Mouse (Mus musculus) forebrain, embryonic 11.5 days (tissue): ENCODE data around the gene Ezr. TPM values are rescaled to one million over a fixed set of nuclear protein-coding genes. Genes with fewer than 3 reads are reported as not detected.
A peak's percentile ranks its signal among the peaks of the same experiment; 100 is the strongest.
"Not testable (repeated sequence)": the region's sequence is repeated elsewhere in the genome, so short reads cannot be mapped to it uniquely, and the experiment has no call there.

Experiments
- ATAC-seq: fragments of 200-750 bp; cut with Nextera tagmentation; replicated peaks from 2 replicates; pipeline ENCODE4 v1.8.0; 2017; ENCODE audit warnings: moderate TSS enrichment; ENCODE audit not compliant: low FRiP score
- DNase-seq: peaks from one replicate; pipeline ENCODE4 v3.0.0-alpha.2; 2017; ENCODE audit warnings: low spot score
- H3K27ac ChIP-seq: fragments of 300-500 bp; sonication (generic); 2 replicates; pipeline ENCODE4 v1.5.1; 2014; ENCODE audit warnings: low read depth, low read length
- H3K27me3 ChIP-seq: fragments of 300-500 bp; sonication (generic); 2 replicates; pipeline ENCODE4 v1.6.1; 2014; ENCODE audit warnings: mild to moderate bottlenecking, low read length, mixed read lengths; ENCODE audit not compliant: control insufficient read depth, insufficient read depth
- H3K36me3 ChIP-seq: fragments of 300-500 bp; sonication (generic); 2 replicates; pipeline ENCODE4 v1.6.1; 2014; ENCODE audit warnings: mild to moderate bottlenecking, low read length, moderate library complexity, mixed read lengths; ENCODE audit not compliant: control insufficient read depth, insufficient read depth
- H3K4me1 ChIP-seq: fragments of 300-500 bp; sonication (generic); replicated peaks from 2 replicates; pipeline ENCODE4 v1.6.1; 2014; ENCODE audit warnings: low read length, mixed read lengths; ENCODE audit not compliant: control insufficient read depth, insufficient read depth
- H3K4me2 ChIP-seq: fragments of 300-500 bp; sonication (generic); 2 replicates; pipeline ENCODE4 v1.6.1; 2014; ENCODE audit warnings: low read depth, mild to moderate bottlenecking, low read length, moderate library complexity, mixed read lengths; ENCODE audit not compliant: severe bottlenecking
- H3K4me3 ChIP-seq: fragments of 300-500 bp; sonication (generic); 2 replicates; pipeline ENCODE4 v1.5.1; 2014; ENCODE audit warnings: low read depth, low read length
- H3K9ac ChIP-seq: fragments of 300-500 bp; sonication (generic); 2 replicates; pipeline ENCODE4 v1.6.1; 2014; ENCODE audit warnings: low read length
- H3K9me3 ChIP-seq: fragments of 300-500 bp; sonication (generic); 2 replicates; pipeline ENCODE4 v1.6.1; 2016; ENCODE audit warnings: low read length, mixed read lengths; ENCODE audit not compliant: control insufficient read depth
- WGBS: fragments of 180-500 bp; shearing (Covaris S2); extraction: QIAGEN DNeasy Blood & Tissue Kit; methylation state at CpG from one replicate; pipeline ENCODE4 v1.1.7; 2014; 5-methylcytosine and 5-hydroxymethylcytosine counted together
- polyA plus RNA-seq: library from polyadenylated mRNA; unstranded; fragments of >200 nt; fragmentation: Nextera tagmentation; extraction: Ambion mirVana; gene quantifications from 2 replicates; pipeline ENCODE4 v1.2.1, GENCODE M21; 2014

Gene Ezr
- polyA plus RNA-seq, 1 experiment from 2014 or later = 122 TPM

DNA sequence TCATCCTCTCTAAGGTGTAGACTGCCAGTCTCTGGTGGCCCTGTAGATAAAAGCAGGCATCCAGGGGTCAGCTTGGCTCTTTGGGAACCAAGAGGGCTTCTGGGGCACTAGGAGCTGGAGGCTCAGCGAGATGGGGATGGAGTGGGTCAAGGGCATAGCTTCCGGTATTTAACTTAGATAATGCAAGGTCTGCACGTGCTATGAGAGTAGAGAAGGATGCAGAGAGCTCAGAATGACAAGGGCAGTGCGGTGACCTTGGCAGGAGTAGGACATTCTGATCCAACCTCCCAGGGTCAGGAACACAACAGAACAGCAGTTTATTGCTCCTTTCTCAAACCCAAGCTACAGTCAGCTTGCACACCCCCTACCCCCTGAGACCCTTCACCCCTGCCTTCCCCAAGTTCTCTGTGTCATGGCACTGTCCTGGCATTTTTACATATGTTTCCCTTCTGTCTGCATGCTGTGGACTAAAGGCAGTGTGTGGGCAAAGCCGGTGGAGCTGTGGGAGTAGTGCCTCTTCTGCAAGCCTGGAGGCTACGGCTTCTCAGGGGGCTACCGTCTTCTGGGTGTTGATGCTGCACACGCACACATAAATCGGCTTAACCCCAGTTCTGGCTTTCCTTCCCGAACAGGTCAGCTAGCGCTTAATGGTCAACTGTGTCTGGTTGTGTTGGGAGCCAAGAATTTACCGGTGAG, 47.7 kb downstream of the Ezr start:
- 95% methylated on average over 12 of the region's 12 CpGs for WGBS
- no peak overlapping the region for H3K27ac ChIP-seq

DNA sequence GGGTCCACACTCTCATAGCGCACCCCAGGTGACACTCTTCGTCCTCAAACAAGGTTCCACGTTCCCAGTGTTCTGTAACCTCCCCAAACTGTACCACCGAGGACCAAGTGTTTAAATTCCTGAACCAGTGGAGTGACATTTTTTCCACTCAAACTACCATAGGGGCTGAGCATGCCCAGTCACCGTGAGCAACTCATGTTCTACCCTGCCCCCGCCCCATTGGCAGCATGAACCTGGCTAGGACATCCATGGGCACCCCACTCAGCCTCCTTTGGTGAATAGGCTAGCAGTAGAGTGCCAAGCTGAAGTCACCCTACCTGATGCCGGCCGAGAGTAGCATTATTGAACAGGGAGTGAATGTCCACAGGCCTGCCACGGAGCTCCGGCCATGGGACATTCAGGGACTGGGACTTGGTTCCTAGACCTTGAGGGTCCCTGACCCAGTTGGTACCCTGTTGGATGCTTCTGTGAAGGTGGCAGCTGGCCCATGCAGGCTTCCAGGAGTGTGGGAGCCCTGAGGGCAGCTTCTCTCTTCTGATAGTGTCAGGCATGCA, 49.2 kb downstream of the Ezr start:
- DNase-seq (peak; percentile 44), ATAC-seq (no peak)
- Histone ChIP-seq H3K4me2 (no peak overlapping the region), H3K4me1 (peaks cover 15% of the 10 kb centered on the region; the same call in 1 of the 2 replicates), H3K9ac (no peak overlapping the region), H3K27me3 (no peaks in the 10 kb centered on the region), H3K4me3 (no peak overlapping the region), H3K9me3 (no peaks in the 10 kb centered on the region), H3K36me3 (no peaks in the 10 kb centered on the region), H3K27ac (no peak overlapping the region)
- WGBS = 95% methylated on average over 10 of the region's 10 CpGs

More for the DNA sequence above, 47.7 kb downstream of the Ezr start:
- ATAC-seq (no peak), DNase-seq (peak; percentile 32)
- H3K4me1 ChIP-seq = peaks cover 15% of the 10 kb centered on the region; the same call in 1 of the 2 replicates
- H3K9ac ChIP-seq = no peak overlapping the region
- peaks cover 4% of the 10 kb centered on the region; the same call in 1 of the 2 replicates for H3K36me3 ChIP-seq
- no peaks in the 10 kb centered on the region for H3K27me3 ChIP-seq
- H3K4me3 ChIP-seq = no peak overlapping the region
- no peak overlapping the region for H3K4me2 ChIP-seq
- H3K9me3 ChIP-seq = no peaks in the 10 kb centered on the region

DNA sequence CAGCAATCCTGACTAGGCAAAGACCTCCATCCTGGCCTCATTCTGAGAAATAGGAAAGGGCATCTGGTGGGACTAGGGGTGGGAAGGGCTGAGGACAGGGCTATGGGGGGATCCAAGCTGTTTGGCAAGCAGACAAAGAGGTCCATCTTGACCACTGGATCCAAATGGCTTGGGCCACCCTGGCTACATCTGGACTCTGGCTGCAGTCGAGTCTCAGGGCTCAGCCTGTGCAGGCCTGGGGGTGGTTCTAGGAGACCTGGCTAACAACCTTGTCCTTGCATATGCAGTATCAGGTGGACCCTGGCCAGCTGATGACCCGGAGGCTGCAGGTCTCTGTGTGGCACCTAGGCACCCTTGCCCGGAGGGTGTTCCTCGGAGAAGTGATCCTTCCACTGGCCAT, 49.9 kb downstream of the Ezr start:
- WGBS = 95% methylated on average over 4 of the region's 4 CpGs
- ATAC-seq (no peak), DNase-seq (peak; percentile 48)

DNA sequence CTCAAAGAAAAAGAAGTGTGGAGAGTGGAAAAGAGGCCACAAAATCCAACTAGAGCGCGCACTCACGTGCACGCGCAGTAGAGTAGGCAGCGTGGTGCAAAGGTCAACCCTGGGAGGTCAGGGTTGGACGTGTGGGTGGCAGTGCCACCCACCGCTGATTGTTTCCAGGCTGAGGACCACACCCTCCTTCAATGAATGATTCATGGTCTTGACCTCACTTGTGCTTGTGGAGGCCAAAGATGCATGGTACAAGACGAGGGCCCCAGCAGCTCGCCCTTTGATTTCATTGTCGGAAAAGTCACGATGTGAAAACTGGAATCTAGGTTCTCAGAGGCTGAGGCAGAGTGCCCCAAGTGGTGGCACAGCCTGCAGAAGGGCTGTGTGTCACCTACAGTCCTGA, 51.0 kb downstream of the Ezr start:
- ATAC-seq (no peak), DNase-seq (peak; percentile 15)
- H3K4me3 ChIP-seq = no peak overlapping the region
- H3K9ac ChIP-seq = no peak overlapping the region
- no peak overlapping the region for H3K4me2 ChIP-seq
- H3K9me3 ChIP-seq = no peaks in the 10 kb centered on the region
- no peaks in the 10 kb centered on the region for H3K27me3 ChIP-seq
- H3K27ac ChIP-seq = no peak overlapping the region
- 91% methylated on average over 12 of the region's 12 CpGs for WGBS
- peaks cover 6% of the 10 kb centered on the region; the same call in 1 of the 2 replicates for H3K4me1 ChIP-seq
- no peaks in the 10 kb centered on the region for H3K36me3 ChIP-seq

More for the DNA sequence above, 49.9 kb downstream of the Ezr start:
- no peaks in the 10 kb centered on the region for H3K9me3 ChIP-seq
- H3K4me3 ChIP-seq = no peak overlapping the region
- no peaks in the 10 kb centered on the region for H3K36me3 ChIP-seq
- H3K4me2 ChIP-seq = no peak overlapping the region
- peaks cover 15% of the 10 kb centered on the region; the same call in 1 of the 2 replicates for H3K4me1 ChIP-seq
- no peak overlapping the region for H3K27ac ChIP-seq
- H3K27me3 ChIP-seq = no peaks in the 10 kb centered on the region
- no peak overlapping the region for H3K9ac ChIP-seq

DNA sequence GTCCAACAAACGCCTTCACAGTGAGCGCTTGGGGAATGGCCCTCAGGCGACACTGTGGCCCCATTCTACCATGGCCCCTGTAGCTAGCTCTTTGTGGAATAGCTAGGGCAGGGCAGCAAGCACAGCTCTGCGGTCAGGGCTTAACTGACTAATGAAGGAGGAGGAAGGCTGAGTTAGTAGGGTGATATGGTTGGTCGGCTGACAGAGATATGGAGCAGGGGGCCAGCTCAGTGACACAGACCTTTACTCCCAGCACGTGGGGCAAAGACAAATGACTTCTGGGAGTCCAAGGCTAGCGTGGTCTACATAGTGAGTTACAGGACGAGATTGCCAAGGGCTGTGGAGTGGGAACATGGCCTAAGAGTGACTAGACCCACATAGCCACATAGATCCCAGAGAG, 51.5 kb downstream of the Ezr start:
- H3K4me3 ChIP-seq = no peak overlapping the region
- H3K4me2 ChIP-seq = no peak overlapping the region
- no peaks in the 10 kb centered on the region for H3K36me3 ChIP-seq
- H3K9me3 ChIP-seq = no peaks in the 10 kb centered on the region
- no peaks in the 10 kb centered on the region for H3K27me3 ChIP-seq
- no peak overlapping the region for H3K9ac ChIP-seq
- WGBS = 69% methylated on average over 8 of the region's 8 CpGs
- DNase-seq = peak; percentile 27
- ATAC-seq = no peak
- no peak overlapping the region for H3K27ac ChIP-seq
- peaks cover under 1% of the 10 kb centered on the region; the same call in 1 of the 2 replicates for H3K4me1 ChIP-seq

DNA sequence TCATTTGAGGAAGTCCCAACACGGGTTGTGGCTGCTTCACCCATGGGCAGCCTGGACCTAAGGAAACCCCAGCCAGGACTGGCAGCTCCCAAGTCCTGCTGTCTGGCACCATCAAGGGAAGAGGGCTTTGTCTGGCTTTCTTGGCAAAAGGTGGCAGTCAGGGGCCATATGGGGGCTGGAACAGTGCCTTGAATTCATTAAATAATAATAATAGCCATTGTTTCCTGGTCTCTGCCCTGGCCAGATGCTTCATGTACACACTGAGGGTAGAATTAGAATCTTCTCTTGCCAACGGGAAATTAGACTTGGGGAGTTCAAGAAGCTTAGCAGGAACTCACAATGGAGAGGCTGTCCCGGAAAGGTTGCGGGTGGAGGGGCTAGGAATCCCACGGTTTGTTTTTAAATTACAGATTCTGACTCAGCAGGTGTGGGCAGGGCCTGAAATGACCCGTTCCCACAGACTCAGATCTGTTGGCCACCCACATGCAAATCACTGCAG, 53.3 kb downstream of the Ezr start:
- H3K9me3 ChIP-seq = no peaks in the 10 kb centered on the region
- ATAC-seq = no peak; the same call in 1 of the 2 replicates
- WGBS = 18% methylated on average over 6 of the region's 6 CpGs
- H3K9ac ChIP-seq = no peak overlapping the region
- no peaks in the 10 kb centered on the region; the same call in 1 of the 2 replicates for H3K4me1 ChIP-seq
- H3K4me2 ChIP-seq = no peak overlapping the region
- no peaks in the 10 kb centered on the region for H3K36me3 ChIP-seq
- H3K27ac ChIP-seq = no peak overlapping the region
- no peaks in the 10 kb centered on the region for H3K27me3 ChIP-seq
- no peak overlapping the region for H3K4me3 ChIP-seq
- peak; percentile 52 for DNase-seq

DNA sequence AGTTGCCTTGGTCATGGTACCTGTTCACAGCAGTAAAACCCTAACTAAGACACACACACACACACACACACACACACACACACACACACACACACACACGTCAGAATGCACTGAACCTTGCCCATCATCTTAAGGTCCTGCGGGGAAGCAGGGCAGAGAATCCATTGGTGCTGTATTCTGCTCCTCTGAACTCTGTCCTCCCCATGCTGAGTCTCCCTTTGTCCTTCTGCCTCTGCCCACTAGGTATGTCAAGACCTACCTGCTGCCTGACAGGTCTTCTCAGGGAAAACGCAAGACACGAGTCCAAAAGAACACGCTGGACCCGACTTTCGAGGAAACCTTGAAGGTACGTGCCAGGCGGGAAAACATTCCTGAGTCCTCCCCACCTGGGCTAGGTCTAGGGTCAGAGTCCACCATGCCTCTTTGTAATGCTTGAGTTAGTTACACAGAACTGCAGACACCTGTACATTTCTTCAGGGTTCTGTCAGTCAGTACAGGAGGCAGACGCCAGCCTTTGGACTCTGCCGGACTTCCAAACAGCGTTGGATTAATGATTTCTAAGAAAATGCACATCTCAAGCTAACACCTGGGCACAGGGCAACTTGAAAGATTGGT, 54.5 kb downstream of the Ezr start:
- Histone ChIP-seq H3K4me3 (no peak overlapping the region), H3K4me1 (no peaks in the 10 kb centered on the region; the same call in 1 of the 2 replicates), H3K27me3 (no peaks in the 10 kb centered on the region), H3K9ac (no peak overlapping the region), H3K4me2 (no peak overlapping the region), H3K36me3 (no peaks in the 10 kb centered on the region), H3K27ac (no peak overlapping the region), H3K9me3 (no peaks in the 10 kb centered on the region)
- 91% methylated on average over 12 of the region's 12 CpGs for WGBS
- DNase-seq (peak; percentile 43), ATAC-seq (no peak)

DNA sequence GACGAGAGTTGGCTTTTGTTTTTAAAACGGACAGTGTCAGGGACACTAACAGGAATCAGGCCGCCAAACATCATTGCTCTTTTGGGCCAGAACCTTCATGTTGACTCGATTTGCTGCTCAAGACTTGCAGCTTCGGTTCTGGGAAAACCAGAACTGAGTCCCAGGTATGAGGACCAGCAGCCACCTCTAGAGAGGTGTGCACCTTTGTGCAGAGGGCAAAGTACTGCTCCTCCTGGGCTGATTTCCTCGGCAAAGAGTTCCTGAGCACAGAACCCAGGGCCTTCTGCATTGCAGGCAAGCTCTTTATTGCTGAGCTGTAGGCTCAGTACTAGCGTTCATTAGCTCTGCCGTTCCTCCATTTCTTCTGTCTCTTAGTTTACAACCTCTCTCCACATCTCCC, 68.6 kb downstream of the Ezr start:
- not testable (repeated sequence) for H3K4me3 ChIP-seq, H3K36me3 ChIP-seq, H3K9ac ChIP-seq, H3K4me2 ChIP-seq, H3K4me1 ChIP-seq, H3K27me3 ChIP-seq, H3K27ac ChIP-seq, H3K9me3 ChIP-seq, ATAC-seq
- peak; percentile 15 for DNase-seq
- 85% methylated on average over 7 of the region's 8 CpGs for WGBS
